Mouse (Mus musculus) embryonic fibroblast, embryonic 13.5 days (primary cell): ENCODE results near the gene Ptpn6.

Experiments used
- CTCF ChIP-seq: IDR thresholded peaks from 2 replicates; pipeline ENCODE4 v1.5.1; 2011; ENCODE audit warnings: mild to moderate bottlenecking, control low read depth, low read length, moderate library complexity, borderline replicate concordance; ENCODE audit not compliant: insufficient read depth
- POLR2A ChIP-seq: IDR thresholded peaks from 2 replicates; pipeline ENCODE4 v1.6.1; 2011; ENCODE audit warnings: low read depth, mild to moderate bottlenecking, control low read depth, low read length, moderate library complexity

GRCm38 (mm10) chr6:124702102-124702783 lies 36.3 kb downstream of the Ptpn6 start:
- TF ChIP-seq CTCF (no peak), POLR2A (no peak)
